Mouse (Mus musculus) lung, embryonic 14.5 days (tissue): ENCODE measurements around the gene Nox1. TPM values are rescaled to one million over a fixed set of nuclear protein-coding genes. Genes with fewer than 3 reads are reported as not detected.
A peak's percentile ranks its signal among the peaks of the same experiment; 100 is the strongest.

Experiments
- ATAC-seq: fragments of 200-750 bp; cut with Nextera tagmentation; 2 replicates; pipeline ENCODE4 v1.8.0; 2017; ENCODE audit warnings: mild to moderate bottlenecking, moderate TSS enrichment, moderate library complexity; ENCODE audit not compliant: insufficient read depth
- DNase-seq: peaks from one replicate; pipeline ENCODE4 v3.0.0-alpha.2; 2015
- H3K27ac ChIP-seq: fragments of 300-500 bp; sonication (generic); 2 replicates; pipeline ENCODE4 v1.5.1; 2014; ENCODE audit warnings: low read depth, mild to moderate bottlenecking, moderate library complexity
- H3K27me3 ChIP-seq: fragments of 300-500 bp; sonication (generic); 2 replicates; pipeline ENCODE4 v1.6.1; 2014; ENCODE audit warnings: low read length, control low read depth; ENCODE audit not compliant: insufficient read depth
- H3K36me3 ChIP-seq: fragments of 300-500 bp; sonication (generic); 2 replicates; pipeline ENCODE4 v1.6.1; 2014; ENCODE audit warnings: control low read depth; ENCODE audit not compliant: insufficient read depth
- H3K4me1 ChIP-seq: fragments of 300-500 bp; sonication (generic); 2 replicates; pipeline ENCODE4 v1.6.1; 2014; ENCODE audit warnings: antibody characterized with exemption, control low read depth; ENCODE audit not compliant: insufficient read depth
- H3K4me2 ChIP-seq: fragments of 300-500 bp; sonication (generic); 2 replicates; pipeline ENCODE4 v1.6.1; 2014; ENCODE audit warnings: mild to moderate bottlenecking
- H3K4me3 ChIP-seq: fragments of 300-500 bp; sonication (generic); 2 replicates; pipeline ENCODE4 v1.5.1; 2014; ENCODE audit warnings: low read depth, low read length
- H3K9ac ChIP-seq: fragments of 300-500 bp; sonication (generic); 2 replicates; pipeline ENCODE4 v1.6.1; 2014
- H3K9me3 ChIP-seq: fragments of 300-500 bp; sonication (generic); 2 replicates; pipeline ENCODE4 v1.6.1; 2016; ENCODE audit warnings: low read depth, low read length, control low read depth
- CTCF ChIP-seq: IDR thresholded peaks from 2 replicates; pipeline ENCODE4 v1.5.1; 2016; ENCODE audit warnings: antibody characterized with exemption, low read depth
- WGBS: fragments of 180-500 bp; shearing (Covaris S2); extraction: QIAGEN DNeasy Blood & Tissue Kit; methylation state at CpG from one replicate; pipeline ENCODE4 v1.1.7; 2014; 5-methylcytosine and 5-hydroxymethylcytosine counted together
- polyA plus RNA-seq: library from polyadenylated mRNA; unstranded; fragments of >200 nt; fragmentation: Nextera tagmentation; extraction: Ambion mirVana; gene quantifications from 2 replicates; pipeline ENCODE4 v1.2.1, GENCODE M21; 2014

The Nox1 gene
- polyA plus RNA-seq, 1 experiment from 2014 or later = 2.8 TPM

DNA sequence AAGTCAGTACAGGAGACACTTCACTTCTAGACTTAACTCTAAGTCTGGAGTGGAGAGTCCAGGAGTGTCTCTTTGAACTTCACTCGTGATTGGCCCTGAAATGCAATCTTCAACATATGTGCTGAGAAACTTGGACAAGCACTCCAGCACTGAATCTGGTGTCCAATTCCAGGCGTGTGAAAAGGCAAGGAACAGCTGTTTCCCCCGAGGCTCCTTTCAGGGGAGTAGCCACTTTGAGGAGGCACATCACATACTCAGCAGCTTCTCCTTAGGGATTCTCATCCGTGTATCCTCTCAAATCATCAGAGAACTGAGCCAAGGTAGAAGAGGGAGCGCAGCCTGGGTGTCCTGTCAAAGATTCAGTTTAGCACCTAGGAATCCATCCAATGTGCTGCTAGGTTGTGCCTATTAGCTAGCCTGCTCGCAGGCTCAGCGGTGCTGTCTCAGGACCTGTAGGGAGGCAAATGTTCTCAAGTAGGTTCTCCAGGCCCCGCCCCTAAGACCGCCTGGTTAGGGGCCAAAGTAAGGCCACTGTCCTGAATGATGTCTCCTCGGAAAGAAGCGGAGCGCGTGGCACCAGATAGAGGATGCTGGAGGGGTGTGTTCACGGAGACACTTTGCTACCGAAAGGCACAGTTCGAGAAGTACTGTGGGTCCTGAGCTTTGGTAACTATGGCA lies 59.6 kb downstream of the Nox1 start, which contains the start of gene Xkrx:
Xkrx (minus strand) TSS at position 34 of the 678 bp plus-strand sequence.
- peak within 1 kb of the TSS; percentile 24 for H3K4me3 ChIP-seq
- H3K9ac ChIP-seq = no peak within 1 kb of the TSS
- H3K4me1 ChIP-seq = no peaks in the 10 kb centered on the region
- peak within 1 kb of the TSS; percentile 59 for H3K4me2 ChIP-seq
- no peaks in the 10 kb centered on the region for H3K27me3 ChIP-seq
- H3K36me3 ChIP-seq = no peaks in the 10 kb centered on the region
- no peak for TF ChIP-seq CTCF
- WGBS = 21% methylated on average over 16 of the region's 16 CpGs
- DNase-seq (peak; percentile 79), ATAC-seq (peak; percentile 88; the same call in 1 of the 2 replicates)
- no peaks in the 10 kb centered on the region for H3K9me3 ChIP-seq
- no peak within 1 kb of the TSS for H3K27ac ChIP-seq

- Histone ChIP-seq H3K4me1 (no peaks in the 10 kb centered on the region), H3K27me3 (no peaks in the 10 kb centered on the region), H3K9me3 (no peaks in the 10 kb centered on the region), H3K36me3 (no peaks in the 10 kb centered on the region), H3K4me2 (no peak overlapping the region), H3K27ac (no peak overlapping the region), H3K4me3 (no peak overlapping the region), H3K9ac (no peak overlapping the region)
- no peak for TF ChIP-seq CTCF
- ATAC-seq (no peak), DNase-seq (no peak)
- WGBS = 66% methylated on average over 2 of the region's 2 CpGs
Measured at GRCm38 (mm10) chrX:134160442-134160841, 61.3 kb downstream of the Nox1 start.

GRCm38 (mm10) chrX:134158151-134158550 lies 63.6 kb downstream of the Nox1 start:
- 50% methylated on average over 7 of the region's 7 CpGs for WGBS
- Histone ChIP-seq H3K4me3 (no peak overlapping the region), H3K27ac (no peak overlapping the region), H3K9me3 (no peaks in the 10 kb centered on the region), H3K4me2 (no peak overlapping the region), H3K27me3 (no peaks in the 10 kb centered on the region), H3K9ac (no peak overlapping the region), H3K36me3 (no peaks in the 10 kb centered on the region), H3K4me1 (no peaks in the 10 kb centered on the region)
- no peak for TF ChIP-seq CTCF
- no peak for DNase-seq
- ATAC-seq = no peak

GRCm38 (mm10) chrX:134141986-134142385 lies 79.8 kb downstream of the Nox1 start:
- Histone ChIP-seq H3K9me3 (no peaks in the 10 kb centered on the region), H3K4me1 (no peaks in the 10 kb centered on the region), H3K4me2 (no peak overlapping the region), H3K27ac (no peak overlapping the region), H3K4me3 (no peak overlapping the region), H3K27me3 (no peaks in the 10 kb centered on the region), H3K36me3 (no peaks in the 10 kb centered on the region), H3K9ac (no peak overlapping the region)
- WGBS = 62% methylated on average over 4 of the region's 4 CpGs
- TF ChIP-seq CTCF = no peak
- DNase-seq (no peak), ATAC-seq (no peak)

DNA sequence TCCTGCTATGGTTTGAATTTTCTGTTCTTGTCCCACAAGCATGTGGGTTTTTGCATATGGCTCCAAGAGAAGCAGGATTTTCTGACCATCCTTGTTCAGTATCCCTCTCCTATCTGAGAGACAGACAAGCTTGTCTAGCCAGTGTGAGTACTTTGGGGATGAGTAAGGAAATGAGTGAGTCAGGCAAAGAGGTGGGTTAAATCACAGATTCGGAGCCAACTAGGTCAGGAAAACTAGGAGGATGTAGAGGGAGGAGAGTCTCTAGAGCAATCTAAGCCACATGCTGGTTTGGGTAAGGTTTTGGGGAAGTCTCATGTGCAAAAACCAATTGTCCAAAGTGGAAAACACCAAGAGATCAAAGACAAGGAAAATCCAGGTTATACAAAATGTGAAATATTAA lies 80.2 kb downstream of the Nox1 start:
- Histone ChIP-seq H3K4me1 (no peaks in the 10 kb centered on the region), H3K9me3 (no peaks in the 10 kb centered on the region), H3K4me2 (no peak overlapping the region), H3K27ac (no peak overlapping the region), H3K4me3 (no peak overlapping the region), H3K36me3 (no peaks in the 10 kb centered on the region), H3K9ac (no peak overlapping the region), H3K27me3 (no peaks in the 10 kb centered on the region)
- WGBS = 67% methylated on average over 1 of the region's 1 CpGs
- ATAC-seq (no peak), DNase-seq (no peak)
- no peak for TF ChIP-seq CTCF

GRCm38 (mm10) chrX:134140024-134140423 lies 81.7 kb downstream of the Nox1 start:
- H3K9me3 ChIP-seq = no peaks in the 10 kb centered on the region
- no peak overlapping the region for H3K9ac ChIP-seq
- H3K36me3 ChIP-seq = no peaks in the 10 kb centered on the region
- no peak overlapping the region for H3K4me3 ChIP-seq
- DNase-seq = no peak
- no peaks in the 10 kb centered on the region for H3K4me1 ChIP-seq
- no peak overlapping the region for H3K27ac ChIP-seq
- no peak for ATAC-seq
- H3K4me2 ChIP-seq = no peak overlapping the region
- WGBS = 73% methylated on average over 6 of the region's 6 CpGs
- no peaks in the 10 kb centered on the region for H3K27me3 ChIP-seq
- TF ChIP-seq CTCF = no peak

- ATAC-seq = no peak
- Histone ChIP-seq H3K9ac (no peak overlapping the region), H3K4me2 (no peak overlapping the region), H3K27ac (no peak overlapping the region), H3K4me1 (no peaks in the 10 kb centered on the region), H3K9me3 (no peaks in the 10 kb centered on the region), H3K27me3 (no peaks in the 10 kb centered on the region), H3K4me3 (no peak overlapping the region), H3K36me3 (no peaks in the 10 kb centered on the region)
- WGBS = 44% methylated on average over 3 of the region's 3 CpGs
- no peak for DNase-seq
- peak; percentile 31 for TF ChIP-seq CTCF
Measured at GRCm38 (mm10) chrX:134133821-134134220, 87.9 kb downstream of the Nox1 start.
